Mouse (Mus musculus): ENCODE measurements around the gene Flot2.

The Flot2 gene

GRCm38 (mm10) chr11:78065906-78066305, 28.2 kb downstream of the Flot2 start:
- no peak for DNase-seq

- no peak for DNase-seq
Measured at GRCm38 (mm10) chr11:78066641-78067040, 28.9 kb downstream of the Flot2 start.

- DNase-seq, result no peak
Measured at GRCm38 (mm10) chr11:78067566-78067965, 29.8 kb downstream of the Flot2 start.

GRCm38 (mm10) chr11:78069130-78069529, 31.4 kb downstream of the Flot2 start:
- no peak for DNase-seq

GRCm38 (mm10) chr11:78069646-78070045, 31.9 kb downstream of the Flot2 start:
- no peak for DNase-seq

- DNase-seq, result no peak
Measured at GRCm38 (mm10) chr11:78071938-78072337, 34.2 kb downstream of the Flot2 start.

GRCm38 (mm10) chr11:78072425-78073130, 34.8 kb downstream of the Flot2 start:
- DNase-seq, result no peak

GRCm38 (mm10) chr11:78073577-78074276, 36.0 kb downstream of the Flot2 start:
- DNase-seq, result no peak

- DNase-seq, result no peak
Measured at GRCm38 (mm10) chr11:78074277-78074652, 36.5 kb downstream of the Flot2 start.

- DNase-seq, result no peak
Measured at GRCm38 (mm10) chr11:78074666-78075065, 36.9 kb downstream of the Flot2 start.

- DNase-seq, result peak; percentile 84
Measured at GRCm38 (mm10) chr11:78079961-78080921, 42.5 kb downstream of the Flot2 start, which contains the start of gene Eral1. TSS of gene Eral1 (minus strand) at chr11:78080383.

GRCm38 (mm10) chr11:78083595-78083994, 45.9 kb downstream of the Flot2 start:
- DNase-seq, result no peak

GRCm38 (mm10) chr11:78086925-78087479, 49.3 kb downstream of the Flot2 start:
- DNase-seq, result no peak

- no peak for DNase-seq
Measured at GRCm38 (mm10) chr11:78087756-78088281, 50.1 kb downstream of the Flot2 start.

GRCm38 (mm10) chr11:78094137-78094503, 56.4 kb downstream of the Flot2 start:
- DNase-seq, result no peak

GRCm38 (mm10) chr11:78094504-78095143, 56.9 kb downstream of the Flot2 start, which contains the start of gene Fam222b:
TSS of gene Fam222b (plus strand) at chr11:78094660.
- peak; percentile 91 for DNase-seq

- no peak for DNase-seq
Measured at GRCm38 (mm10) chr11:78095144-78095516, 57.4 kb downstream of the Flot2 start.

GRCm38 (mm10) chr11:78097077-78097476, 59.3 kb downstream of the Flot2 start:
- DNase-seq, result no peak

- no peak for DNase-seq
Measured at GRCm38 (mm10) chr11:78100746-78101145, 63.0 kb downstream of the Flot2 start.

- DNase-seq, result no peak
Measured at GRCm38 (mm10) chr11:78102142-78102541, 64.4 kb downstream of the Flot2 start.

- no peak for DNase-seq
Measured at GRCm38 (mm10) chr11:78102958-78103747, 65.4 kb downstream of the Flot2 start.

All from kidney, adult 11 months (tissue).